Mouse (Mus musculus): ENCODE results near the gene Cap1.

DNA sequence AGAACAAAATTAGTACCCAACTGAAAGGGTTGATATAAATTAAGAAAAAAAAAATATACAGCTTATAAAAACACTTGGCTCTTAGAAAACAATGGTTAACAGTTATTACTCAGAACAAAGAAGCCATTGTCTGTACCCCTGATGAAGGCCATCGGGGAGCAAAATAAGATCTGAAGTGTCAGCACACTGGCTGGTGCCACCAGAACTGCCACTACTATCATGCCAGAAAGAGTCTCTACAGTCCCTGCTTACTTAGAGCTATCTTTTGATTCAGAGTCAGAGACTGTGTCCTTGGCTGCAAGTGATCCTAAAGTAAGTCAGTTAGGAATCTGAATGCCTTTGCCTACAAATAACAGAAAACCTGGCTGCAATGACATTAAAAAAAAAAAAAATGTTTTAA is 5.7 kb upstream of the Cap1 start:
- TF ChIP-seq POLR2A (IDR thresholded peaks at IDR 0.05; ENCODE audit: borderline replicate concordance, control insufficient read depth, low read depth, low read length) (no peak), CTCF (IDR thresholded peaks at IDR 0.05; ENCODE audit: control insufficient read depth, insufficient read depth, low read length) (no peak)

Data from bone marrow, adult 2 months (tissue).